Mouse (Mus musculus) midbrain, embryonic 13.5 days (tissue): ENCODE measurements around the gene Krtap13-1. TPM values are rescaled to one million over a fixed set of nuclear protein-coding genes. Genes with fewer than 3 reads are reported as not detected.
A peak's percentile ranks its signal among the peaks of the same experiment; 100 is the strongest.

Experiments used
- ATAC-seq: fragments of 200-750 bp; cut with Nextera tagmentation; 2 replicates; pipeline ENCODE4 v1.8.0; 2017; ENCODE audit warnings: mild to moderate bottlenecking, moderate TSS enrichment, moderate library complexity
- H3K27ac ChIP-seq: fragments of 300-500 bp; sonication (generic); 2 replicates; pipeline ENCODE4 v1.5.1; 2015; ENCODE audit warnings: inconsistent platforms, mild to moderate bottlenecking, moderate library complexity
- H3K27me3 ChIP-seq: fragments of 300-500 bp; sonication (generic); 2 replicates; pipeline ENCODE4 v1.6.1; 2015; ENCODE audit warnings: mild to moderate bottlenecking, inconsistent platforms
- H3K36me3 ChIP-seq: fragments of 300-500 bp; sonication (generic); 2 replicates; pipeline ENCODE4 v1.6.1; 2015; ENCODE audit warnings: mild to moderate bottlenecking, inconsistent platforms
- H3K4me1 ChIP-seq: fragments of 300-500 bp; sonication (generic); replicated peaks from 2 replicates; pipeline ENCODE4 v1.6.1; 2015; ENCODE audit warnings: inconsistent platforms
- H3K4me2 ChIP-seq: fragments of 300-500 bp; sonication (generic); replicated peaks from 2 replicates; pipeline ENCODE4 v1.6.1; 2015; ENCODE audit warnings: moderate library complexity, mild to moderate bottlenecking, inconsistent platforms
- H3K4me3 ChIP-seq: fragments of 300-500 bp; sonication (generic); replicated peaks from 2 replicates; pipeline ENCODE4 v1.5.1; 2015; ENCODE audit warnings: mild to moderate bottlenecking, inconsistent platforms
- H3K9ac ChIP-seq: fragments of 300-500 bp; sonication (generic); replicated peaks from 2 replicates; pipeline ENCODE4 v1.6.1; 2015; ENCODE audit warnings: mild to moderate bottlenecking, inconsistent platforms
- H3K9me3 ChIP-seq: fragments of 300-500 bp; sonication (generic); 2 replicates; pipeline ENCODE4 v1.6.1; 2016; ENCODE audit warnings: mild to moderate bottlenecking, inconsistent platforms
- WGBS: fragments of 180-500 bp; shearing (Covaris S2); methylation state at CpG from one replicate; pipeline ENCODE4 v1.1.7; 2015; 5-methylcytosine and 5-hydroxymethylcytosine counted together
- polyA plus RNA-seq: library from polyadenylated mRNA; unstranded; fragments of >200 nt; fragmentation: Nextera tagmentation; extraction: Ambion mirVana; gene quantifications from 2 replicates; pipeline ENCODE4 v1.2.1, GENCODE M21; 2015

Krtap13-1 gene
- polyA plus RNA-seq: not detected in 2 replicates

GRCm38 (mm10) chr16:88728812-88729275, at the start of gene Krtap13-1:
Gene Krtap13-1, plus strand, starts transcription at chr16:88728862.
- Histone ChIP-seq H3K4me3 (no peak within 1 kb of the TSS), H3K9ac (no peak within 1 kb of the TSS), H3K9me3 (no peaks in the 10 kb centered on the region), H3K36me3 (no peaks in the 10 kb centered on the region), H3K27ac (no peak within 1 kb of the TSS), H3K4me1 (no peaks in the 10 kb centered on the region), H3K4me2 (no peak within 1 kb of the TSS), H3K27me3 (no peaks in the 10 kb centered on the region)
- no peak for ATAC-seq
- WGBS: 91% methylated on average over 4 of the region's 4 CpGs

GRCm38 (mm10) chr16:88679099-88679498, 49.6 kb upstream of the Krtap13-1 start:
- no peak overlapping the region for H3K9ac ChIP-seq
- no peak for ATAC-seq

GRCm38 (mm10) chr16:88681282-88681681, 47.4 kb upstream of the Krtap13-1 start:
- Histone ChIP-seq H3K4me3 (no peak overlapping the region), H3K27me3 (no peaks in the 10 kb centered on the region), H3K9me3 (no peaks in the 10 kb centered on the region), H3K4me2 (no peak overlapping the region), H3K36me3 (no peaks in the 10 kb centered on the region), H3K9ac (no peak overlapping the region), H3K27ac (no peak overlapping the region), H3K4me1 (peaks cover 6% of the 10 kb centered on the region; the same call in 1 of the 2 replicates)
- WGBS: 24% methylated on average over 2 of the region's 2 CpGs
- ATAC-seq: peak; percentile 50; the same call in 1 of the 2 replicates

More at GRCm38 (mm10) chr16:88679099-88679498, 49.6 kb upstream of the Krtap13-1 start:
- Histone ChIP-seq H3K27me3 (no peaks in the 10 kb centered on the region), H3K4me2 (no peak overlapping the region), H3K36me3 (no peaks in the 10 kb centered on the region), H3K9me3 (no peaks in the 10 kb centered on the region), H3K27ac (no peak overlapping the region), H3K4me1 (peaks cover 6% of the 10 kb centered on the region; the same call in 1 of the 2 replicates), H3K4me3 (no peak overlapping the region)
- WGBS: 93% methylated on average over 6 of the region's 6 CpGs

- 84% methylated on average over 4 of the region's 4 CpGs for WGBS
- Histone ChIP-seq H3K27ac (no peak overlapping the region), H3K4me2 (no peak overlapping the region), H3K9ac (no peak overlapping the region), H3K27me3 (no peaks in the 10 kb centered on the region), H3K9me3 (no peaks in the 10 kb centered on the region), H3K36me3 (no peaks in the 10 kb centered on the region), H3K4me3 (no peak overlapping the region), H3K4me1 (no peaks in the 10 kb centered on the region)
- ATAC-seq: no peak
Observed at GRCm38 (mm10) chr16:88696256-88696655, 32.4 kb upstream of the Krtap13-1 start.

GRCm38 (mm10) chr16:88701072-88701864, 27.4 kb upstream of the Krtap13-1 start:
- H3K9me3 ChIP-seq: no peaks in the 10 kb centered on the region
- H3K9ac ChIP-seq: no peak overlapping the region
- no peak for ATAC-seq
- no peaks in the 10 kb centered on the region for H3K4me1 ChIP-seq
- 58% methylated on average over 4 of the region's 4 CpGs for WGBS
- H3K27me3 ChIP-seq: no peaks in the 10 kb centered on the region
- no peak overlapping the region for H3K4me2 ChIP-seq
- H3K36me3 ChIP-seq: no peaks in the 10 kb centered on the region
- H3K4me3 ChIP-seq: no peak overlapping the region
- H3K27ac ChIP-seq: no peak overlapping the region

- Histone ChIP-seq H3K36me3 (no peaks in the 10 kb centered on the region), H3K9ac (no peak within 1 kb of the TSS), H3K27me3 (no peaks in the 10 kb centered on the region), H3K9me3 (no peaks in the 10 kb centered on the region), H3K27ac (no peak within 1 kb of the TSS), H3K4me3 (no peak within 1 kb of the TSS), H3K4me2 (no peak within 1 kb of the TSS), H3K4me1 (no peaks in the 10 kb centered on the region)
- ATAC-seq: no peak
- WGBS: 93% methylated on average over 10 of the region's 10 CpGs
Observed at GRCm38 (mm10) chr16:88707496-88708012, 21.1 kb upstream of the Krtap13-1 start, which contains the start of gene 2310061N02Rik. Gene 2310061N02Rik, minus strand, starts transcription at chr16:88707962.

GRCm38 (mm10) chr16:88710757-88711156, 17.9 kb upstream of the Krtap13-1 start:
- no peak overlapping the region for H3K4me2 ChIP-seq
- H3K27me3 ChIP-seq: no peaks in the 10 kb centered on the region
- no peak for ATAC-seq
- H3K36me3 ChIP-seq: no peaks in the 10 kb centered on the region
- no peak overlapping the region for H3K27ac ChIP-seq
- WGBS: 83% methylated on average over 4 of the region's 4 CpGs
- H3K4me3 ChIP-seq: no peak overlapping the region
- H3K4me1 ChIP-seq: no peaks in the 10 kb centered on the region
- H3K9ac ChIP-seq: no peak overlapping the region
- H3K9me3 ChIP-seq: no peaks in the 10 kb centered on the region

GRCm38 (mm10) chr16:88711245-88711644, 17.4 kb upstream of the Krtap13-1 start:
- no peaks in the 10 kb centered on the region for H3K4me1 ChIP-seq
- no peak overlapping the region for H3K9ac ChIP-seq
- no peak overlapping the region for H3K4me2 ChIP-seq
- no peaks in the 10 kb centered on the region for H3K27me3 ChIP-seq
- no peak overlapping the region for H3K4me3 ChIP-seq
- ATAC-seq: no peak
- H3K27ac ChIP-seq: no peak overlapping the region
- 87% methylated on average over 6 of the region's 6 CpGs for WGBS
- no peaks in the 10 kb centered on the region for H3K36me3 ChIP-seq
- no peaks in the 10 kb centered on the region for H3K9me3 ChIP-seq

GRCm38 (mm10) chr16:88716549-88716948, 12.1 kb upstream of the Krtap13-1 start:
- H3K9me3 ChIP-seq: no peaks in the 10 kb centered on the region
- no peak overlapping the region for H3K27ac ChIP-seq
- no peak overlapping the region for H3K4me3 ChIP-seq
- ATAC-seq: no peak
- no peaks in the 10 kb centered on the region for H3K36me3 ChIP-seq
- H3K4me2 ChIP-seq: no peak overlapping the region
- H3K27me3 ChIP-seq: no peaks in the 10 kb centered on the region
- no peaks in the 10 kb centered on the region for H3K4me1 ChIP-seq
- H3K9ac ChIP-seq: no peak overlapping the region

- WGBS: 5% methylated on average over 1 of the region's 1 CpGs
- Histone ChIP-seq H3K27ac (no peak overlapping the region), H3K27me3 (no peaks in the 10 kb centered on the region), H3K4me3 (no peak overlapping the region), H3K9me3 (no peaks in the 10 kb centered on the region), H3K9ac (no peak overlapping the region), H3K36me3 (no peaks in the 10 kb centered on the region), H3K4me2 (no peak overlapping the region), H3K4me1 (no peaks in the 10 kb centered on the region)
- no peak for ATAC-seq
Observed at GRCm38 (mm10) chr16:88720031-88720430, 8.6 kb upstream of the Krtap13-1 start.

- H3K4me1 ChIP-seq: no peaks in the 10 kb centered on the region
- H3K9ac ChIP-seq: no peak overlapping the region
- no peaks in the 10 kb centered on the region for H3K27me3 ChIP-seq
- H3K36me3 ChIP-seq: no peaks in the 10 kb centered on the region
- H3K4me3 ChIP-seq: no peak overlapping the region
- no peaks in the 10 kb centered on the region for H3K9me3 ChIP-seq
- WGBS: 70% methylated on average over 2 of the region's 2 CpGs
- no peak overlapping the region for H3K27ac ChIP-seq
- no peak for ATAC-seq
- H3K4me2 ChIP-seq: no peak overlapping the region
Observed at GRCm38 (mm10) chr16:88735391-88735790, 6.7 kb downstream of the Krtap13-1 start.

- peak; percentile 50; the same call in 1 of the 2 replicates for ATAC-seq
- Histone ChIP-seq H3K9me3 (no peaks in the 10 kb centered on the region), H3K27me3 (no peaks in the 10 kb centered on the region), H3K27ac (0 out of 2 replicates have a peak overlapping the region, but pooled peaks have one; percentile 5), H3K4me2 (no peak overlapping the region), H3K9ac (no peak overlapping the region), H3K36me3 (no peaks in the 10 kb centered on the region), H3K4me1 (no peaks in the 10 kb centered on the region), H3K4me3 (no peak overlapping the region)
- WGBS: 54% methylated on average over 4 of the region's 4 CpGs
Observed at GRCm38 (mm10) chr16:88744750-88745340, 16.2 kb downstream of the Krtap13-1 start.
